Mouse (Mus musculus): ENCODE results near the gene Gjb4.

DNA sequence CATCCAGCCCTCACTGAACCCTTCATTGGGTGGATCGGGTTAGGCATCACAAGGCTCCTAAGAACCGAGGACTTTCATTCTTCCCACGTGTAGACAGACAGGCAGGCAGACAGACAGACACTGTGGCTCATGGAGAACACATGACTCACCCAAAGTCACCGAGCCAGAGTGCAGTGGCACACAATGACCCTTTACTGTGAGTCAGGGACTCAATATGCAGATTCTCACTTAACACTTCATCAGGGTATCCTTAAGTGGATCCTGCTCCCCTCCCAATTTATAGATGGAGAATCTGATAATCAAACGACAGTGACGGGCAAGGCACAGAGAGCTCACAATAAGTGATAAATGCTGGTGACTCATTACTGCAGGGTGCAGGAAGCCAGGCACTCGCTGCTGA is 26.6 kb downstream of the Gjb4 start:
- TF ChIP-seq CTCF (IDR thresholded peaks at IDR 0.05; ENCODE audit: insufficient read depth, low read depth, low read length) (no peak), POLR2A (IDR thresholded peaks at IDR 0.05; ENCODE audit: insufficient read depth, low read depth, low read length) (no peak)
